Mouse (Mus musculus) intestine, embryonic 16.5 days (tissue): Measurements from ENCODE around the gene Pde8b. TPM values are rescaled to one million over a fixed set of nuclear protein-coding genes. Genes with fewer than 3 reads are reported as not detected.
A peak's percentile ranks its signal among the peaks of the same experiment; 100 is the strongest.

Experiments used
- ATAC-seq: fragments of 200-750 bp; cut with Nextera tagmentation; 2 replicates; pipeline ENCODE4 v1.8.0; 2017; ENCODE audit warnings: moderate TSS enrichment, moderate library complexity
- H3K27ac ChIP-seq: fragments of 300-500 bp; sonication (generic); 2 replicates; pipeline ENCODE4 v1.5.1; 2014; ENCODE audit warnings: mild to moderate bottlenecking, low read length
- H3K27me3 ChIP-seq: fragments of 300-500 bp; sonication (generic); replicated peaks from 2 replicates; pipeline ENCODE4 v1.6.1; 2014; ENCODE audit warnings: low read length, control low read depth, mixed read lengths; ENCODE audit not compliant: control insufficient read depth, insufficient read depth
- H3K36me3 ChIP-seq: fragments of 300-500 bp; sonication (generic); 2 replicates; pipeline ENCODE4 v1.6.1; 2014; ENCODE audit warnings: low read length, control low read depth; ENCODE audit not compliant: control insufficient read depth, insufficient read depth
- H3K4me1 ChIP-seq: fragments of 300-500 bp; sonication (generic); 2 replicates; pipeline ENCODE4 v1.6.1; 2014; ENCODE audit warnings: low read length, control low read depth, mixed read lengths; ENCODE audit not compliant: control insufficient read depth, insufficient read depth
- H3K4me2 ChIP-seq: fragments of 300-500 bp; sonication (generic); 2 replicates; pipeline ENCODE4 v1.6.1; 2014; ENCODE audit warnings: low read depth, low read length, control low read depth
- H3K4me3 ChIP-seq: fragments of 300-500 bp; sonication (generic); 2 replicates; pipeline ENCODE4 v1.5.1; 2014; ENCODE audit warnings: mild to moderate bottlenecking, low read length
- H3K9ac ChIP-seq: fragments of 300-500 bp; sonication (generic); 2 replicates; pipeline ENCODE4 v1.6.1; 2014; ENCODE audit warnings: low read depth, low read length
- H3K9me3 ChIP-seq: fragments of 300-500 bp; sonication (generic); 2 replicates; pipeline ENCODE4 v1.6.1; 2016; ENCODE audit warnings: low read length, control low read depth; ENCODE audit not compliant: control insufficient read depth
- WGBS: fragments of 180-500 bp; shearing (Covaris S2); extraction: QIAGEN DNeasy Blood & Tissue Kit; methylation state at CpG from one replicate; pipeline ENCODE4 v1.1.7; 2014; 5-methylcytosine and 5-hydroxymethylcytosine counted together
- polyA plus RNA-seq: library from polyadenylated mRNA; unstranded; fragments of >200 nt; fragmentation: Nextera tagmentation; extraction: Ambion mirVana; gene quantifications from 2 replicates; pipeline ENCODE4 v1.2.1, GENCODE M21; 2015

The Pde8b gene
- polyA plus RNA-seq, 1 experiment from 2014 or later: 9.9 TPM

DNA sequence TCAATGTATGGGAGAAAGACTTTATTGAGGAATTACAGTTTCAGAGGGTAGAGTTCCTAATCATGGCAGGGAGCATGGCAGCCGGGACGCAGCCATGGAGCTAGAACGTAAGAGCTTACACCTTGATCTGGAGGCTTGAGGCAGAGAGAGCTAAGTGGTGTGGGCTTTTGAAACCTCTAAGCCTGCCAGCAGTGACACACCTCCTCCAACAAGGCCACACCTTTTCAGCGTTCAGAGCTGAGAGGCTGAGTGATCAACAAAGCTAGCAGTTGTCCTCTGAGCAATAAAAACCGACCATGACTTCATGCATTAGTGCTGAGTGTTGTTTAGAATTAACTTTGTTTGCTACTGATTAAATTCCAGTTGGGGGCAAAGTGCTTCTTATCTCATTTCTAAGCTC, 259.6 kb downstream of the Pde8b start:
- H3K4me2 ChIP-seq: no peak overlapping the region
- no peak overlapping the region for H3K4me3 ChIP-seq
- 40% methylated on average over 5 of the region's 5 CpGs for WGBS
- H3K36me3 ChIP-seq: no peaks in the 10 kb centered on the region
- H3K9ac ChIP-seq: no peak overlapping the region
- 0 out of 2 replicates have a peak overlapping the region, but pooled peaks have one; percentile 39 for H3K27ac ChIP-seq
- ATAC-seq: peak; percentile 97
- no peaks in the 10 kb centered on the region for H3K9me3 ChIP-seq
- H3K27me3 ChIP-seq: no peaks in the 10 kb centered on the region
- 0 out of 2 replicates have a peak, but pooled peaks cover 5% of the 10 kb centered on the region for H3K4me1 ChIP-seq

DNA sequence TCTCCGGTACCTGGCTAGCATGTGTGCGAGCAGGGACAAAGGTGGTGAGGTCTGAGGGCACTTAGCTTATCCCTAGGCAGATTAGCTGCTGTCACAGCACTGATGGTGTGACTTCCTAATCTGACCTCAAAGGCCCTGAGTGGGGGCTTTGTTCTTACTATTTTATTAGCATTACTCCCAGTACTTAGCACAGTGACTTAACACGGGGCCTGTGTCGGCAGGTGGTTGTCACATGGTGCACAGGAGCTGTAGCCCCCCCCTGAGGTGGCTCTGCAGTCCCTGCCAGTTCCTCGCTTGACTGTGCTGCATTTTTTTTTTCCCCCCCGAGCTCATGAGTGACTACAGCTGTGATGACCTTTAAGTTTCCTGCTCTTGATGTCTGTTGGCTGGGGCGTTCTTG, 271.1 kb downstream of the Pde8b start:
- H3K36me3 ChIP-seq: 0 out of 2 replicates have a peak, but pooled peaks cover 3% of the 10 kb centered on the region
- no peak overlapping the region for H3K4me2 ChIP-seq
- peaks cover 14% of the 10 kb centered on the region for H3K4me1 ChIP-seq
- H3K27me3 ChIP-seq: no peaks in the 10 kb centered on the region
- H3K9ac ChIP-seq: no peak overlapping the region
- H3K27ac ChIP-seq: no peak overlapping the region
- ATAC-seq: no peak
- no peak overlapping the region for H3K4me3 ChIP-seq
- H3K9me3 ChIP-seq: no peaks in the 10 kb centered on the region
- WGBS: 42% methylated on average over 7 of the region's 7 CpGs

- Histone ChIP-seq H3K27me3 (no peaks in the 10 kb centered on the region), H3K9me3 (no peaks in the 10 kb centered on the region), H3K4me1 (peaks cover 14% of the 10 kb centered on the region), H3K4me2 (peak within 1 kb of the TSS; percentile 61), H3K4me3 (peak within 1 kb of the TSS; percentile 76), H3K27ac (peak within 1 kb of the TSS; percentile 99), H3K36me3 (no peaks in the 10 kb centered on the region), H3K9ac (peak within 1 kb of the TSS; percentile 97)
- ATAC-seq: peak; percentile 99
- 2% methylated on average over 66 of the region's 68 CpGs for WGBS
Measured at GRCm38 (mm10) chr13:94976219-94977186, 273.6 kb downstream of the Pde8b start, which contains the start of gene Wdr41. TSS of gene Wdr41 (plus strand) at chr13:94976344.

GRCm38 (mm10) chr13:94975828-94976218, 274.3 kb downstream of the Pde8b start:
- Histone ChIP-seq H3K27me3 (no peaks in the 10 kb centered on the region), H3K4me2 (peak overlapping the region; percentile 61), H3K36me3 (no peaks in the 10 kb centered on the region), H3K9me3 (no peaks in the 10 kb centered on the region), H3K9ac (peak overlapping the region; percentile 97), H3K4me3 (peak overlapping the region; percentile 76), H3K27ac (peak overlapping the region; percentile 99), H3K4me1 (peaks cover 14% of the 10 kb centered on the region)
- peak; percentile 55 for ATAC-seq
- 13% methylated on average over 9 of the region's 9 CpGs for WGBS

Other genes starting within 250 kb of the Pde8b start
- 38.5 and 43.4 TPM in 2 replicates for gene Zbed3, start 73.3 kb upstream of the Pde8b start, polyA plus RNA-seq
- gene Aggf1, start 125.0 kb upstream of the Pde8b start, polyA plus RNA-seq: 22.8 and 25.0 TPM in 2 replicates
- 0.20 and 0.22 TPM in 2 replicates for gene Crhbp, start 194.6 kb upstream of the Pde8b start, polyA plus RNA-seq
- gene S100z, start 228.4 kb upstream of the Pde8b start, polyA plus RNA-seq: 0.40 and 1.2 TPM in 2 replicates